ENCODE assay signal across 41 mouse cellular contexts in genomic region chr11:109465068-109465467, GRCm38 (mm10). TPM values are rescaled to one million over a fixed set of nuclear protein-coding genes. Genes with fewer than 3 reads are reported as not detected.
A peak's percentile ranks its signal among the peaks of the same experiment; 100 is the strongest.
DNase-seq lines count a peak whose midpoint lies in the region; ATAC-seq and TF ChIP-seq lines count a peak whose summit lies in the region.
"Had no signal": no experiment of that assay in that cellular context is flagged by ENCODE, and none has a peak within 500 bp of the region (broad histone marks: within the 10 kb centered on the region; RNA-seq: fewer than 3 reads in every experiment).

No protein-coding gene starts in this region.

- peak; percentile 86 for TF ChIP-seq EP300 in liver, postnatal 0 days (IDR thresholded peaks at IDR 0.05; ENCODE audit: low read depth)

- H3K27me3 ChIP-seq in liver, embryonic 12.5 days (replicated peaks) = no peaks in the 10 kb centered on the region
- no peaks in the 10 kb centered on the region for H3K27me3 ChIP-seq in liver, postnatal 0 days (ENCODE audit: insufficient read depth, low read length)
- H3K27me3 ChIP-seq: embryonic facial prominence, embryonic 15.5 days; forebrain, embryonic 15.5 days; heart, embryonic 15.5 days; hindbrain, embryonic 13.5 days; megakaryocyte, embryonic 14.5 days; midbrain, embryonic 13.5 days; neural tube, embryonic 13.5 days had no signal

- intact Hi-C loops in gastrocnemius, adult 2 months (cut with DNase I) = no loop called here

- H3K4me1 ChIP-seq in liver, embryonic 12.5 days = peaks cover 72% of the 10 kb centered on the region
- peaks cover 20% of the 10 kb centered on the region for H3K4me1 ChIP-seq in liver, postnatal 0 days (ENCODE audit: insufficient read depth)
- H3K4me1 ChIP-seq: embryonic facial prominence, embryonic 10.5 days; embryonic facial prominence, embryonic 15.5 days; forebrain, embryonic 15.5 days; hindbrain, embryonic 13.5 days; midbrain, embryonic 13.5 days; neural tube, embryonic 13.5 days had no signal

- TF ChIP-seq CTCF in liver, postnatal 0 days (IDR thresholded peaks at IDR 0.05; ENCODE audit: low read depth) = no peak
- no peak for TF ChIP-seq CTCF in gastrocnemius, adult 2 months (IDR thresholded peaks at IDR 0.05)

- peak; percentile 93 for ATAC-seq in erythroblast, adult 5-6 weeks (replicated peaks; ENCODE audit: low FRiP score, poor library complexity, severe bottlenecking)
- peak; percentile 93 for ATAC-seq in liver, embryonic 12.5 days
- ATAC-seq in liver, postnatal 0 days = peak; percentile 87
- ATAC-seq: forebrain, embryonic 15.5 days; intestine, postnatal 0 days; midbrain, embryonic 13.5 days had no signal

- peak overlapping the region; percentile 49 for H3K4me2 ChIP-seq in liver, embryonic 12.5 days
- peak overlapping the region; percentile 29; the same call in 1 of the 2 replicates for H3K4me2 ChIP-seq in liver, postnatal 0 days (ENCODE audit: low read depth, low read length)
- H3K4me2 ChIP-seq: embryonic facial prominence, embryonic 15.5 days; forebrain, embryonic 15.5 days; heart, embryonic 15.5 days; hindbrain, embryonic 13.5 days; lung, embryonic 14.5 days; midbrain, embryonic 13.5 days; neural tube, embryonic 13.5 days had no signal

- no peak overlapping the region for H3K4me3 ChIP-seq in liver, embryonic 12.5 days
- H3K4me3 ChIP-seq in liver, postnatal 0 days (ENCODE audit: low read depth, low read length) = no peak overlapping the region
- no peak overlapping the region for H3K4me3 ChIP-seq in gastrocnemius, adult 2 months
- H3K4me3 ChIP-seq: embryonic facial prominence, embryonic 10.5 days; embryonic facial prominence, embryonic 15.5 days; forebrain, embryonic 10.5 days; forebrain, embryonic 15.5 days; heart, embryonic 15.5 days; hindbrain, embryonic 13.5 days; megakaryocyte, embryonic 14.5 days; midbrain, embryonic 13.5 days; neural tube, embryonic 13.5 days had no signal

- H3K9ac ChIP-seq in liver, embryonic 12.5 days = peak overlapping the region; percentile 40; the same call in 1 of the 2 replicates
- peak overlapping the region; percentile 11; the same call in 1 of the 2 replicates for H3K9ac ChIP-seq in liver, postnatal 0 days (replicated peaks)
- H3K9ac ChIP-seq: embryonic facial prominence, embryonic 15.5 days; forebrain, embryonic 15.5 days; heart, embryonic 15.5 days; hindbrain, embryonic 13.5 days; lung, embryonic 14.5 days; midbrain, embryonic 13.5 days; neural tube, embryonic 13.5 days had no signal

- H3K36me3 ChIP-seq in liver, embryonic 12.5 days = peaks cover 94% of the 10 kb centered on the region
- H3K36me3 ChIP-seq in liver, postnatal 0 days (replicated peaks; ENCODE audit: insufficient read depth, low read length) = peaks cover 46% of the 10 kb centered on the region
- H3K36me3 ChIP-seq: embryonic facial prominence, embryonic 15.5 days; forebrain, embryonic 15.5 days; heart, embryonic 15.5 days; midbrain, embryonic 13.5 days had no signal

- DNase-seq in MEL-GATA-1-ER (ENCODE audit: extremely low read depth, low read depth) = peak; percentile 16
- no peak for DNase-seq in liver, postnatal 0 days
- DNase-seq in adrenal gland, adult (ENCODE audit: inconsistent age in 2 of 2, low spot score in 1 of 2) = no peak
- DNase-seq in gastrocnemius, adult 18-20 months (ENCODE audit: low spot score) = no peak
- DNase-seq in gastrocnemius, adult 2 months = no peak
- DNase-seq in adrenal gland, postnatal 36 days = no peak
- DNase-seq: B cell, adult 2 months; cerebellum, adult 11 months; cerebellum, postnatal 10 days; gastrocnemius, postnatal 14 days; heart, postnatal 36 days; kidney, adult 9 months; kidney, postnatal 10 days; layer of hippocampus, postnatal 36 days; left cerebral cortex, postnatal 4 days; lung, embryonic 14.5 days; lung, postnatal 36 days; retina, postnatal 1 day; right cerebral cortex, postnatal 14 days; thymus, postnatal 4 days had no signal

- H3K9me3 ChIP-seq in liver, embryonic 12.5 days (replicated peaks) = no peaks in the 10 kb centered on the region
- no peaks in the 10 kb centered on the region for H3K9me3 ChIP-seq in liver, postnatal 0 days (ENCODE audit: low read length)
- H3K9me3 ChIP-seq: embryonic facial prominence, embryonic 10.5 days; embryonic facial prominence, embryonic 15.5 days; forebrain, embryonic 10.5 days; forebrain, embryonic 15.5 days; heart, embryonic 15.5 days; hindbrain, embryonic 13.5 days; megakaryocyte, embryonic 14.5 days; midbrain, embryonic 13.5 days; neural tube, embryonic 13.5 days had no signal

- peak overlapping the region; percentile 88 for H3K27ac ChIP-seq in liver, embryonic 12.5 days
- peak overlapping the region; percentile 66; the same call in 1 of the 2 replicates for H3K27ac ChIP-seq in liver, postnatal 0 days (ENCODE audit: low read depth)
- no peak overlapping the region for H3K27ac ChIP-seq in gastrocnemius, adult 2 months
- H3K27ac ChIP-seq: embryonic facial prominence, embryonic 10.5 days; embryonic facial prominence, embryonic 15.5 days; forebrain, embryonic 10.5 days; forebrain, embryonic 15.5 days; heart, embryonic 15.5 days; hindbrain, embryonic 13.5 days; midbrain, embryonic 13.5 days; neural tube, embryonic 13.5 days had no signal

- WGBS in liver, embryonic 12.5 days (ENCODE audit: insufficient replicate concordance) = 54% methylated on average over 4 of the region's 4 CpGs
- WGBS in liver, postnatal 0 days (ENCODE audit: insufficient replicate concordance) = 69% methylated on average over 4 of the region's 4 CpGs

RNA-seq across cellular contexts. Expression of gene Arsg, which starts 8.1 kb away (rescaled TPM):
- total RNA-seq in erythroblast, adult 5-6 weeks (2015; ENCODE audit: low replicate concordance) = 2.3 and 3.1 TPM in 2 replicates
- 1.7 and 7.7 TPM in 2 replicates for total RNA-seq in erythroblast, adult 5-6 weeks (2017; ENCODE audit: low replicate concordance)
- 2.9 and 3.7 TPM in 2 replicates for polyA plus RNA-seq in liver, embryonic 12.5 days (2016; fragmentation: Nextera tagmentation; extraction: Ambion mirVana)
- 11.8 and 13.1 TPM in 2 replicates for polyA plus RNA-seq in liver, postnatal 0 days (2015; fragmentation: Nextera tagmentation; extraction: Ambion mirVana)
- total RNA-seq in gastrocnemius, adult 18-20 months (2021) = 1 to 10 TPM; 1.2 to 1.6 TPM
- total RNA-seq in gastrocnemius, adult 2 months (2021) = under 1 TPM; 0.84 to 0.86 TPM
- 1 to 10 TPM; 5.3 to 7.1 TPM for total RNA-seq in adrenal gland, postnatal 36 days (2021)

RNA-seq across cellular contexts. Expression of gene Slc16a6, which starts 8.3 kb away (rescaled TPM):
- total RNA-seq in erythroblast, adult 5-6 weeks (2015; ENCODE audit: low replicate concordance) = 98.4 and 101 TPM in 2 replicates
- 65.1 and 113 TPM in 2 replicates for total RNA-seq in erythroblast, adult 5-6 weeks (2017; ENCODE audit: low replicate concordance)
- 51.5 and 53.7 TPM in 2 replicates for polyA plus RNA-seq in liver, embryonic 12.5 days (2016; fragmentation: Nextera tagmentation; extraction: Ambion mirVana)
- 18.8 and 19.0 TPM in 2 replicates for polyA plus RNA-seq in liver, postnatal 0 days (2015; fragmentation: Nextera tagmentation; extraction: Ambion mirVana)
- total RNA-seq in gastrocnemius, adult 18-20 months (2021) = 1 to 10 TPM; 3.7 to 7.1 TPM
- 1 to 10 TPM; 7.4 to 9.2 TPM for total RNA-seq in gastrocnemius, adult 2 months (2021)
- 1 to 10 TPM in 1 of 2 experiments, under 1 TPM in 1; 0.43 to 1.5 TPM for total RNA-seq in adrenal gland, postnatal 36 days (2021)

RNA-seq across cellular contexts. Expression of gene Amz2, which starts 39.3 kb away (rescaled TPM):
- total RNA-seq in erythroblast, adult 5-6 weeks (2015; ENCODE audit: low replicate concordance) = 16.9 and 38.6 TPM in 2 replicates
- 12.9 and 20.4 TPM in 2 replicates for total RNA-seq in erythroblast, adult 5-6 weeks (2017; ENCODE audit: low replicate concordance)
- 15.6 and 17.8 TPM in 2 replicates for polyA plus RNA-seq in liver, embryonic 12.5 days (2016; fragmentation: Nextera tagmentation; extraction: Ambion mirVana)
- 9.4 and 11.0 TPM in 2 replicates for polyA plus RNA-seq in liver, postnatal 0 days (2015; fragmentation: Nextera tagmentation; extraction: Ambion mirVana)
- total RNA-seq in gastrocnemius, adult 18-20 months (2021) = 10 to 100 TPM; 68.8 to 72.7 TPM
- total RNA-seq in gastrocnemius, adult 2 months (2021) = 10 to 100 TPM; 70.4 to 71.7 TPM
- total RNA-seq in adrenal gland, postnatal 36 days (2021) = 10 to 100 TPM; 36.7 to 49.2 TPM

RNA-seq across cellular contexts. Expression of gene 9930022D16Rik, which starts 51.4 kb away (rescaled TPM):
- not detected in 2 replicates for total RNA-seq in erythroblast, adult 5-6 weeks (2015; ENCODE audit: low replicate concordance)
- total RNA-seq in erythroblast, adult 5-6 weeks (2017; ENCODE audit: low replicate concordance) = not detected in 2 replicates
- not detected in 2 replicates for polyA plus RNA-seq in liver, embryonic 12.5 days (2016; fragmentation: Nextera tagmentation; extraction: Ambion mirVana)
- polyA plus RNA-seq in liver, postnatal 0 days (2015; fragmentation: Nextera tagmentation; extraction: Ambion mirVana) = not detected in 2 replicates
- total RNA-seq in gastrocnemius, adult 18-20 months (2021) = not detected
- total RNA-seq in gastrocnemius, adult 2 months (2021) = not detected
- total RNA-seq in adrenal gland, postnatal 36 days (2021) = not detected
- total RNA-seq: adrenal gland, adult 18-20 months; adrenal gland, postnatal 4 days; ES-E14; gastrocnemius, postnatal 14 days; granulocyte monocyte progenitor cell, adult 5-6 weeks; heart, postnatal 36 days; layer of hippocampus, postnatal 36 days; left cerebral cortex, postnatal 4 days had no signal
- polyA plus RNA-seq: embryonic facial prominence, embryonic 10.5 days; embryonic facial prominence, embryonic 15.5 days; forebrain, embryonic 10.5 days; forebrain, embryonic 15.5 days; heart, embryonic 15.5 days; hindbrain, embryonic 13.5 days; large intestine, adult 2 months; limb, embryonic 14.5 days; lung, embryonic 14.5 days; midbrain, embryonic 13.5 days; neural tube, embryonic 13.5 days; small intestine, adult 2 months; stomach, embryonic 14.5 days; testis, adult 2 months had no signal

Comparison
In these comparisons a context has a peak if more than half of its experiments do, and no peak if none do; other contexts are left out.
1. RNA of gene Slc16a6, which starts 8.3 kb away (total RNA-seq): 65.1 to 113 TPM in erythroblast, adult 5-6 weeks; 7.4 to 9.2 TPM in gastrocnemius, adult 2 months, 3.7 to 7.1 TPM in gastrocnemius, adult 18-20 months and 0.43 to 1.5 TPM in adrenal gland, postnatal 36 days; every median in the first group is over 4 times any median in the second.
2. Peak in every context shown above with its lines, with median percentiles within 50 percentile points of each other: ATAC-seq.